Mouse (Mus musculus) liver, embryonic 15.5 days (tissue): Measurements from ENCODE around the gene Cdh3. TPM values are rescaled to one million over a fixed set of nuclear protein-coding genes. Genes with fewer than 3 reads are reported as not detected.
"Not testable (repeated sequence)": the region's sequence is repeated elsewhere in the genome, so short reads cannot be mapped to it uniquely, and the experiment has no call there.

Source experiments
- ATAC-seq: fragments of 200-750 bp; cut with Nextera tagmentation; 2 replicates; pipeline ENCODE4 v1.8.0; 2017; ENCODE audit warnings: moderate number of reproducible peaks, mild to moderate bottlenecking, moderate library complexity; ENCODE audit not compliant: insufficient read depth
- H3K27ac ChIP-seq: fragments of 300-500 bp; sonication (generic); replicated peaks from 2 replicates; pipeline ENCODE4 v1.5.1; 2015; ENCODE audit warnings: mild to moderate bottlenecking, inconsistent platforms
- H3K27me3 ChIP-seq: fragments of 300-500 bp; sonication (generic); 2 replicates; pipeline ENCODE4 v1.6.1; 2015; ENCODE audit warnings: mild to moderate bottlenecking, inconsistent platforms
- H3K36me3 ChIP-seq: fragments of 300-500 bp; sonication (generic); replicated peaks from 2 replicates; pipeline ENCODE4 v1.6.1; 2015; ENCODE audit warnings: moderate library complexity, mild to moderate bottlenecking, inconsistent platforms
- H3K4me1 ChIP-seq: fragments of 300-500 bp; sonication (generic); replicated peaks from 2 replicates; pipeline ENCODE4 v1.6.1; 2015; ENCODE audit warnings: inconsistent platforms
- H3K4me2 ChIP-seq: fragments of 300-500 bp; sonication (generic); 2 replicates; pipeline ENCODE4 v1.6.1; 2015; ENCODE audit warnings: moderate library complexity, mild to moderate bottlenecking, inconsistent platforms
- H3K4me3 ChIP-seq: fragments of 300-500 bp; sonication (generic); replicated peaks from 2 replicates; pipeline ENCODE4 v1.5.1; 2015; ENCODE audit warnings: mild to moderate bottlenecking, inconsistent platforms
- H3K9ac ChIP-seq: fragments of 300-500 bp; sonication (generic); 2 replicates; pipeline ENCODE4 v1.6.1; 2015; ENCODE audit warnings: moderate library complexity, mild to moderate bottlenecking, inconsistent platforms
- H3K9me3 ChIP-seq: fragments of 300-500 bp; sonication (generic); replicated peaks from 2 replicates; pipeline ENCODE4 v1.6.1; 2016; ENCODE audit warnings: inconsistent platforms
- WGBS: fragments of 180-500 bp; shearing (Covaris S2); methylation state at CpG from one replicate; pipeline ENCODE4 v1.1.7; 2015; ENCODE audit warnings: mixed read lengths; ENCODE audit not compliant: insufficient replicate concordance; 5-methylcytosine and 5-hydroxymethylcytosine counted together
- polyA plus RNA-seq: library from polyadenylated mRNA; unstranded; fragments of >200 nt; fragmentation: Nextera tagmentation; extraction: Ambion mirVana; gene quantifications from 2 replicates; pipeline ENCODE4 v1.2.1, GENCODE M21; 2015

The Cdh3 gene
- polyA plus RNA-seq, 1 experiment from 2014 or later: 1.3 TPM

DNA sequence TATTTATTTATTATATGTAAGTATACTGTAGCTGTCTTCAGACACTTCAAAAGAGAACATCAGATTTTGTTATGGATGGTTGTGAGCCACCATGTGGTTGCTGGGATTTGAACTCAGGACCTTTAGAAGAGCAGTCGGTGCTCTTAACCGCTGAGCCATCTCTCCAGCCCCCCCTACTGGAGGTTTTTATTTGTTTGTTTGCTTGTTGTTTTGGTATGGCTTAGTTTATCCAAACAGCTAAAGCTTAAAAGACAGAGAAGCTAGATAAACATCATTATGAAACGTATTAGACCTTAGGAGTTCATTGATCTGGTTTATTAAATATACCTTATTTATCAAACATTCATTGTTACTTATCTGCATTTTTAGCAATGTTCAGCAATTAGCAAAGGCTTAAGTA is 84.9 kb downstream of the Cdh3 start:
- ATAC-seq, H3K27ac ChIP-seq, H3K9ac ChIP-seq, H3K4me3 ChIP-seq, H3K4me2 ChIP-seq, H3K27me3 ChIP-seq, H3K36me3 ChIP-seq, H3K9me3 ChIP-seq: not testable (repeated sequence)
- H3K4me1 ChIP-seq: 0 out of 2 replicates have a peak, but pooled peaks cover 11% of the 10 kb centered on the region
- 64% methylated on average over 3 of the region's 3 CpGs for WGBS

DNA sequence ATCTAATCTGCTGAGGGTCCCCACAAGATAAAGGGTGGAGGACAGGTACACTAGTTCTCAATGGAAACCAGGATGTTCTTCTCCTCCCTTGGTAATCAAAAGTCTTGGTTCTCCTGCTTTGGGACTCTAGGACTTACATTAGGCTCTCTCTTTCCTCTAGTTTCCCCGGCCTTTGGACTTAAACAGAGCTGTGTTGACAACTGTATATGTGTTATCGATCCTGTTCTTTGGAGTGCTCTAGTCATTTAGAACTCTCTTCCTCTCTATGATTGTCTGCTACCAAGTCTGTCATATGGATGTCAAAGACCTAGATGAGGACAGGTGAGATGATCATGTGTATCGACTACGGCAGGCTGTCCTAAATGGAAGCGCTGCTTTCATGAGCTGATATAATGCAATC is 86.4 kb downstream of the Cdh3 start:
- no peak; the same call in 1 of the 2 replicates for ATAC-seq
- no peak overlapping the region for H3K4me2 ChIP-seq
- H3K4me3 ChIP-seq: no peak overlapping the region
- no peaks in the 10 kb centered on the region for H3K36me3 ChIP-seq
- H3K9ac ChIP-seq: no peak overlapping the region
- H3K9me3 ChIP-seq: no peaks in the 10 kb centered on the region
- H3K27ac ChIP-seq: peak overlapping the region; percentile 56
- H3K27me3 ChIP-seq: peaks cover 15% of the 10 kb centered on the region
- H3K4me1 ChIP-seq: 0 out of 2 replicates have a peak, but pooled peaks cover 11% of the 10 kb centered on the region
- 79% methylated on average over 5 of the region's 5 CpGs for WGBS

DNA sequence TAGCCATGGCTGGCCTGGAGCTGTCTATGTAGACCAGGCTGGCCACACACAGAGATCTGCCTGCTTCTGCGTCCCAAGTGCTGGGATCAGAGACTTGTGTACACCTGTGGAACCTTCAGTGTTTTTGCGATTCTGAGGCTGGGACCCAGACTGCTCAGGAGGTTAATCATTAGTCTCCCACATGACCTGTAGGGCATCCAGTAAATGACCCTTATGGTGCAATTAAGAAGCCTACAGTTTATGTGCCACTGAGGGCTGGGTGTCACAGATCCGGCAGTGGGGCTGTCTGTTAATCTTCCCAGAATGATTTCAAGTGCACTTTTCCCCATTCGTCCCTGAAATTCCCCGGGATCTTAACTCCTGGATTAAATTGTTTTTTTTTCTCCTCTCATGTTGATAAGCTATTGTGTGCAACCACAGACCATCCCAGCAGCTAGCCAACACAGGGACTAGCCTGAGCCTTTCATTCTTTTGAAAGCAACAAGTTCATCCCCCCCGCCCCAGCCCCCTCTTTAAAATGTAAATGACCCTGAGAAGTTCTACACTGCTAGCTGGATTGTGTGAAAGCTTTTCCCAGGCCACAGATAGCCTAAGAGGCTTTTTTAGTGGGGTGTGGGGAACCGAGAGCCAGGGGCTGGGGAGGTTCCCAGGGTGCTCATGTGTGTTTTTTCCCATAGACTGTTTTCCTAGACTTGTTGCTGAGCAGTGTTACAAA is 88.7 kb downstream of the Cdh3 start:
- H3K9ac ChIP-seq: no peak overlapping the region
- H3K4me3 ChIP-seq: no peak overlapping the region
- no peak overlapping the region for H3K4me2 ChIP-seq
- no peak for ATAC-seq
- no peak overlapping the region; the same call in 1 of the 2 replicates for H3K27ac ChIP-seq
- 34% methylated on average over 7 of the region's 7 CpGs for WGBS
- H3K9me3 ChIP-seq: no peaks in the 10 kb centered on the region
- H3K36me3 ChIP-seq: no peaks in the 10 kb centered on the region
- H3K4me1 ChIP-seq: peaks cover 13% of the 10 kb centered on the region; the same call in 1 of the 2 replicates
- peaks cover 39% of the 10 kb centered on the region for H3K27me3 ChIP-seq

DNA sequence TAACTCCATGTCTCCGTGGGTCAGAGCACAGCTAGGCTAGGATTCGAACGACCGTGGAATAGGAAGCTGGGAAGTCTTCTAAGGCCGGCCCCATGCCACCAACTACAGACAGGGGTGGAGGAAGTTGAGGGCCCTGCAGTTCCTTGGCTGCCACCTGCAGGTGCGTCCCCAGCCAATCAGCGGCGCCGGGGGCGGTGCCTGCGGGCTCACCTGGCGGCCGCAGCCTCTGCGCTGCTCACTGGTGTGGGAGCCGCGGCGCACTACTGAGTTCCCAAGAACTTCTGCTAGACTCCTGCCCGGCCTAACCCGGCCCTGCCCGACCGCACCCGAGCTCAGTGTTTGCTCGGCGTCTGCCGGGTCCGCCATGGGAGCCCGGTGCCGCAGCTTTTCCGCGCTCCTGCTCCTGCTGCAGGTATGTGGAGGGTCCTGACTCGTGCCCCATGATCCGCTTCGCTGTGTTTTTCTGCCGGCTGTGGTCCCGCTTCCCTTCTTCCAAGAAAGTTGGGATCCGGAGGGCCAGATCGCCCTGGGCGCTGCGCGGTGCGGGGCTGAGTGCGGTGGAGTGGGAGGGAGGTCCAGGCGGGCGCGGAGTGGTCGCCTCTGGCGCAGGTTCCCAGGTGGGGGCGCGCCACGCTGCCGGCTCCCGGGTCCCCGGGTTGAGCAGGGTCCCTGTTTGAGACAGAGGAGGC is 92.6 kb downstream of the Cdh3 start, which contains the start of gene Cdh1:
Gene Cdh1 (plus strand): TSS at position 221 of the 689 bp plus-strand sequence.
- H3K4me3 ChIP-seq: peak within 1 kb of the TSS; percentile 57
- no peaks in the 10 kb centered on the region for H3K36me3 ChIP-seq
- 1% methylated on average over 53 of the region's 53 CpGs for WGBS
- ATAC-seq: peak; percentile 39
- H3K4me2 ChIP-seq: peak within 1 kb of the TSS; percentile 53
- H3K27ac ChIP-seq: no peak within 1 kb of the TSS
- peak within 1 kb of the TSS; percentile 35; the same call in 1 of the 2 replicates for H3K9ac ChIP-seq
- H3K9me3 ChIP-seq: no peaks in the 10 kb centered on the region
- peaks cover 12% of the 10 kb centered on the region; the same call in 1 of the 2 replicates for H3K4me1 ChIP-seq
- peaks cover 66% of the 10 kb centered on the region for H3K27me3 ChIP-seq

DNA sequence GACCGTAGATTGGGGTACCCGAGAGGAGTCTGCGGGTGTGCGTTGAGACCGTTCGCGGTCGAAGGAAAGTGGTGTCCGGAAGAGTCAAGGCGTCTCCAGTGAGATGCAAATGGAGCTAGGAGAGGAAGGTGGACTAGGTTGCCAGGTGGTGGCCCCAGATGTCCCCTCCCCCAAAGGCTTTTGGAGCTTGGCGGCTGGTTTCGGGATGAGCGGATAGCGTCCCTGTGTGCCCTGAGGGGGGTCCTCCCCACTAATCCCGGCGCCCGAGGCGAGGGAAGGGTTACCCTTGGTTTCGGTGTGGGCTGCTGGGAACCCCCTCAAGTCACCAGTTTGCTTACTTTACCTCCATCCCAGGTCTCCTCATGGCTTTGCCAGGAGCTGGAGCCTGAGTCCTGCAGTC is 93.2 kb downstream of the Cdh3 start:
- peak overlapping the region; percentile 57 for H3K4me3 ChIP-seq
- no peak for ATAC-seq
- peaks cover 66% of the 10 kb centered on the region for H3K27me3 ChIP-seq
- H3K4me2 ChIP-seq: peak overlapping the region; percentile 53
- WGBS: 3% methylated on average over 19 of the region's 19 CpGs
- peaks cover 12% of the 10 kb centered on the region; the same call in 1 of the 2 replicates for H3K4me1 ChIP-seq
- no peaks in the 10 kb centered on the region for H3K36me3 ChIP-seq
- H3K27ac ChIP-seq: no peak overlapping the region
- peak overlapping the region; percentile 35; the same call in 1 of the 2 replicates for H3K9ac ChIP-seq
- H3K9me3 ChIP-seq: no peaks in the 10 kb centered on the region

DNA sequence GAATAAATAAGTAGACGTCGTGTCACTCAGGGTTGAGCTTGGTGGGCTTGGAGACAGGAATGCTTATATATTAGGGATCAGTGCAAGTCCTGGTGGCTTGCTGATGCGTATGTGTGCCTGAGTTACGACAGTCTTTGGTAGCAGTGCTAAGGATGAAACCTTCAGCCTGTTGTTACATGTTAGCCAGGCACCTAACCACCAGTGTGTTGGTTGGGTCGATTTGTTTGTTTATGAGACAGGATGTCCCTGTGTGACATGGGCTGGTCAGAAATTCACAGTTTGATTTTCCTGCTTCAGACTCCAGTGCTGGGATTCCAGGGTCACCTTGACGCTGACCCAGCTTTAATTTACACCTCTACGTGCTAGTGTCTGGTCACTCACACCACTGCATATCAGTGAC is 95.0 kb downstream of the Cdh3 start:
- Histone ChIP-seq H3K36me3 (no peaks in the 10 kb centered on the region), H3K27me3 (peaks cover 62% of the 10 kb centered on the region), H3K9ac (no peak overlapping the region), H3K4me3 (no peak overlapping the region), H3K27ac (0 out of 2 replicates have a peak overlapping the region, but pooled peaks have one; percentile 20), H3K4me2 (no peak overlapping the region; the same call in 1 of the 2 replicates), H3K9me3 (no peaks in the 10 kb centered on the region), H3K4me1 (peaks cover 16% of the 10 kb centered on the region; the same call in 1 of the 2 replicates)
- 43% methylated on average over 7 of the region's 7 CpGs for WGBS
- ATAC-seq: peak; percentile 23; the same call in 1 of the 2 replicates

DNA sequence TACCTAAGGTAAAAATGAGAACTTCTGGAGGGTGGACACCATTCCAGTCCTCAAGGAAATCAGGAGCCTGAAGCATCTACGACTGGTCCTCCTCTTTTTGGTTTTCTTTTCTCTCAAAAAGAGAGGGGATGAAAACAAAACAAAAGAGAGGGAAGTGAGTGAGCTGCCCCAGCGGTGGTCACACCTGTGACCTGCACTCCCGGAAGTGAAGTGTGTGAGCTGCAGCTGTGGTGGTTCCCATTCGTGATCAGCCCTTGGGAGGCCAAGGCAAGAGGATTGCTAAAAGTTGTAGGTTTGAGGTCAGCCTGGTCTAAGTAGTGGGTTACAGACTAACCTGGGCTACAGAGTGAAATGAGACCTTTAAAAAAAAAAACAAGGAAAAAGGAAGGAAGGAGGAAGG is 95.4 kb downstream of the Cdh3 start:
- Histone ChIP-seq H3K27ac (0 out of 2 replicates have a peak overlapping the region, but pooled peaks have one; percentile 20), H3K36me3 (no peaks in the 10 kb centered on the region), H3K9ac (no peak overlapping the region), H3K4me1 (peaks cover 21% of the 10 kb centered on the region), H3K4me2 (no peak overlapping the region), H3K27me3 (peaks cover 60% of the 10 kb centered on the region), H3K9me3 (no peaks in the 10 kb centered on the region), H3K4me3 (no peak overlapping the region)
- 18% methylated on average over 4 of the region's 4 CpGs for WGBS
- ATAC-seq: no peak

DNA sequence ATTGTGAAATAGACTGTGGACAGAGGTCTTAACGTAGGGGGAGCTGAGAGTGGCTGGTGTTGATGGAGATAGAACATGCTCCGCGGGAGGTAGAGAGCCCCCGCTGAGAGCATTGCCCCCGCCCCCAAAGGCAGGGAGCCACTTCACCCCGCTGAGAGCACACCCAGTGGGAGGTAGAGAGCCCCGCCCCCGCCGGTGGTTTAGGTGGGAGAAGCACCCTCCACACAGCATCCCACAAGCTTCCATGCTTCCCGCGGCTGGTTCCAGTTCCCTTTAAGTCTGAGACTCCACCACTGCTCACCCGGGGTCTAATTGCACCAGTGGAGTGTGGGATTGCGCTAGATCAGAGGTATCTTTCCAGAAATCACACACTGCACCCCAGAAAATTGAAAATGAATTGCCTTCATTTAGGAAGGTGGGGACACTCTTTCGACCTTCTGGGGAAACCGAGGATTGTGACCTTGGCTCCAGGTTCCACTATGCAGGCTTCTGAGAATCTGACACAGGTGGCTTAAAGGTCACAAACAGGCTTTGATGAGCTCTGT is 96.0 kb downstream of the Cdh3 start:
- peaks cover 27% of the 10 kb centered on the region for H3K4me1 ChIP-seq
- H3K4me2 ChIP-seq: peak overlapping the region; percentile 15; the same call in 1 of the 2 replicates
- no peak overlapping the region; the same call in 1 of the 2 replicates for H3K27ac ChIP-seq
- H3K27me3 ChIP-seq: peaks cover 54% of the 10 kb centered on the region
- no peak for ATAC-seq
- H3K36me3 ChIP-seq: no peaks in the 10 kb centered on the region
- H3K9ac ChIP-seq: no peak overlapping the region
- no peaks in the 10 kb centered on the region for H3K9me3 ChIP-seq
- no peak overlapping the region for H3K4me3 ChIP-seq
- 22% methylated on average over 15 of the region's 15 CpGs for WGBS

Other genes with a start within 250 kb of the Cdh3 start
- 0.54 and 0.56 TPM in 2 replicates for gene Smpd3, start 172.9 kb upstream of the Cdh3 start, polyA plus RNA-seq
- 2.4 and 2.5 TPM in 2 replicates for gene Zfp90, start 95.6 kb upstream of the Cdh3 start, polyA plus RNA-seq
- not detected in 2 replicates for gene 6030452D12Rik, start 10.4 kb upstream of the Cdh3 start, polyA plus RNA-seq
- gene Gm10073, start 62.6 kb downstream of the Cdh3 start, polyA plus RNA-seq: 4.0 and 7.3 TPM in 2 replicates
- gene Cdh1, start 92.5 kb downstream of the Cdh3 start, polyA plus RNA-seq: 19.0 and 23.2 TPM in 2 replicates
- 3.1 and 3.4 TPM in 2 replicates for gene Tango6, start 172.2 kb downstream of the Cdh3 start, polyA plus RNA-seq